ENCODE assay signal across 11 mouse cellular contexts in genomic region chr12:107547886-107548448, GRCm38 (mm10). TPM values are rescaled to one million over a fixed set of nuclear protein-coding genes. Genes with fewer than 3 reads are reported as not detected.
A peak's percentile ranks its signal among the peaks of the same experiment; 100 is the strongest.
DNase-seq lines count a peak whose midpoint lies in the region; ATAC-seq and TF ChIP-seq lines count a peak whose summit lies in the region.
"Had no signal": no experiment of that assay in that cellular context is flagged by ENCODE, and none has a peak within 500 bp of the region (broad histone marks: within the 10 kb centered on the region; RNA-seq: fewer than 3 reads in every experiment).

No protein-coding gene starts in this region.

- H3K4me1 ChIP-seq in forebrain, embryonic 16.5 days (replicated peaks; ENCODE audit: control insufficient read depth, insufficient read depth, low read length): peaks cover 3% of the 10 kb centered on the region; the same call in 1 of the 2 replicates
- H3K4me1 ChIP-seq in forebrain, embryonic 13.5 days: peaks cover 11% of the 10 kb centered on the region; the same call in 1 of the 2 replicates
- no peaks in the 10 kb centered on the region; the same call in 1 of the 2 replicates for H3K4me1 ChIP-seq in kidney, postnatal 0 days (replicated peaks; ENCODE audit: insufficient read depth, low read length)
- H3K4me1 ChIP-seq in kidney, adult 2 months (ENCODE audit: control insufficient read depth, insufficient read depth, low read length): no peaks in the 10 kb centered on the region
- peaks cover 7% of the 10 kb centered on the region; the same call in 1 of the 2 replicates for H3K4me1 ChIP-seq in embryonic facial prominence, embryonic 10.5 days
- H3K4me1 ChIP-seq in limb, embryonic 15.5 days: peaks cover 12% of the 10 kb centered on the region

- TF ChIP-seq CTCF in kidney, postnatal 0 days (IDR thresholded peaks at IDR 0.05; ENCODE audit: low read depth): no peak
- no peak for TF ChIP-seq CTCF in kidney, adult 2 months (conservative IDR thresholded peaks at IDR 0.05; ENCODE audit: insufficient read depth, insufficient read length, low read depth, low read length)

- no peak overlapping the region for H3K27ac ChIP-seq in forebrain, embryonic 16.5 days (ENCODE audit: low read length)
- H3K27ac ChIP-seq in forebrain, embryonic 13.5 days: no peak overlapping the region
- no peak overlapping the region for H3K27ac ChIP-seq in kidney, postnatal 0 days
- H3K27ac ChIP-seq in kidney, adult 2 months (ENCODE audit: insufficient read depth, low read depth, low read length): no peak overlapping the region
- H3K27ac ChIP-seq in embryonic facial prominence, embryonic 10.5 days (replicated peaks): 0 out of 2 replicates have a peak overlapping the region, but pooled peaks have one; percentile 10
- no peak overlapping the region for H3K27ac ChIP-seq in limb, embryonic 15.5 days

- H3K27me3 ChIP-seq in forebrain, embryonic 16.5 days (replicated peaks; ENCODE audit: control insufficient read depth, insufficient read depth, low read length): no peaks in the 10 kb centered on the region
- H3K27me3 ChIP-seq in forebrain, embryonic 13.5 days: no peaks in the 10 kb centered on the region
- H3K27me3 ChIP-seq in kidney, postnatal 0 days (ENCODE audit: insufficient read depth, low read length): no peaks in the 10 kb centered on the region
- H3K27me3 ChIP-seq in kidney, adult 2 months (replicated peaks; ENCODE audit: control insufficient read depth, insufficient read depth, low read length): no peaks in the 10 kb centered on the region
- H3K27me3 ChIP-seq in embryonic facial prominence, embryonic 10.5 days (replicated peaks; ENCODE audit: low read depth, poor library complexity, severe bottlenecking): no peaks in the 10 kb centered on the region
- H3K27me3 ChIP-seq in limb, embryonic 15.5 days: no peaks in the 10 kb centered on the region

- no peak overlapping the region for H3K9ac ChIP-seq in forebrain, embryonic 16.5 days (replicated peaks; ENCODE audit: low read depth, low read length)
- no peak overlapping the region for H3K9ac ChIP-seq in forebrain, embryonic 13.5 days
- no peak overlapping the region for H3K9ac ChIP-seq in kidney, postnatal 0 days (ENCODE audit: low read depth, low read length)
- no peak overlapping the region for H3K9ac ChIP-seq in limb, embryonic 15.5 days

- no peaks in the 10 kb centered on the region for H3K36me3 ChIP-seq in forebrain, embryonic 16.5 days (ENCODE audit: control insufficient read depth, insufficient read depth)
- no peaks in the 10 kb centered on the region for H3K36me3 ChIP-seq in forebrain, embryonic 13.5 days (ENCODE audit: poor library complexity, severe bottlenecking)
- no peaks in the 10 kb centered on the region for H3K36me3 ChIP-seq in kidney, postnatal 0 days (ENCODE audit: insufficient read depth, low read length)
- H3K36me3 ChIP-seq in kidney, adult 2 months (ENCODE audit: control insufficient read depth, insufficient read depth, low read length): no peaks in the 10 kb centered on the region
- H3K36me3 ChIP-seq in embryonic facial prominence, embryonic 10.5 days (replicated peaks): no peaks in the 10 kb centered on the region
- no peaks in the 10 kb centered on the region for H3K36me3 ChIP-seq in limb, embryonic 15.5 days

- WGBS in forebrain, embryonic 16.5 days: 56% methylated on average over 3 of the region's 3 CpGs
- 74% methylated on average over 3 of the region's 3 CpGs for WGBS in forebrain, embryonic 13.5 days
- WGBS in kidney, postnatal 0 days: 50% methylated on average over 3 of the region's 3 CpGs
- 53% methylated on average over 3 of the region's 3 CpGs for WGBS in kidney, adult 2 months
- whole genome bisulfite sequencing in embryonic facial prominence, embryonic 10.5 days: 88% methylated on average over 3 of the region's 3 CpGs
- WGBS in limb, embryonic 15.5 days: 37% methylated on average over 3 of the region's 3 CpGs

- H3K4me3 ChIP-seq in forebrain, embryonic 16.5 days (replicated peaks; ENCODE audit: low read length): no peak overlapping the region
- H3K4me3 ChIP-seq in forebrain, embryonic 13.5 days: no peak overlapping the region
- no peak overlapping the region for H3K4me3 ChIP-seq in kidney, postnatal 0 days (replicated peaks; ENCODE audit: low read depth, low read length)
- no peak overlapping the region for H3K4me3 ChIP-seq in kidney, adult 2 months (ENCODE audit: insufficient read depth, low read depth, low read length)
- no peak overlapping the region for H3K4me3 ChIP-seq in embryonic facial prominence, embryonic 10.5 days
- no peak overlapping the region for H3K4me3 ChIP-seq in limb, embryonic 15.5 days
- H3K4me3 ChIP-seq: erythroblast, embryonic 14.5 days had no signal

- peak; percentile 55 for ATAC-seq in forebrain, embryonic 16.5 days
- ATAC-seq in forebrain, embryonic 13.5 days: no peak
- peak; percentile 84 for ATAC-seq in kidney, postnatal 0 days (replicated peaks; ENCODE audit: low FRiP score, low read depth)
- peak; percentile 56 for ATAC-seq in limb, embryonic 15.5 days (ENCODE audit: insufficient number of reproducible peaks, low FRiP score, low TSS enrichment, low read depth)

- peak; percentile 73 for DNase-seq in kidney, postnatal 0 days (ENCODE audit: low spot score)
- no peak for DNase-seq in kidney, adult 2 months
- no peak for DNase-seq in embryonic facial prominence, embryonic 10.5 days (ENCODE audit: low spot score)
- no peak for DNase-seq in testis, postnatal 10 days (ENCODE audit: low spot score)
- DNase-seq in left cerebral cortex, adult 11 months (ENCODE audit: low spot score): no peak

- H3K9me3 ChIP-seq in forebrain, embryonic 16.5 days (ENCODE audit: control insufficient read depth, low read length): no peaks in the 10 kb centered on the region
- H3K9me3 ChIP-seq in forebrain, embryonic 13.5 days (replicated peaks): no peaks in the 10 kb centered on the region
- no peaks in the 10 kb centered on the region for H3K9me3 ChIP-seq in kidney, postnatal 0 days (replicated peaks; ENCODE audit: low read length)
- H3K9me3 ChIP-seq in embryonic facial prominence, embryonic 10.5 days: no peaks in the 10 kb centered on the region
- H3K9me3 ChIP-seq in limb, embryonic 15.5 days: no peaks in the 10 kb centered on the region

- no peak for TF ChIP-seq POLR2A in kidney, adult 2 months (IDR thresholded peaks at IDR 0.05; ENCODE audit: low read depth, low read length)

- no peak overlapping the region for H3K4me2 ChIP-seq in forebrain, embryonic 16.5 days (ENCODE audit: low read length)
- H3K4me2 ChIP-seq in forebrain, embryonic 13.5 days: no peak overlapping the region
- no peak overlapping the region for H3K4me2 ChIP-seq in kidney, postnatal 0 days (ENCODE audit: low read length)
- H3K4me2 ChIP-seq in limb, embryonic 15.5 days: no peak overlapping the region
- H3K4me2 ChIP-seq: midbrain, embryonic 11.5 days had no signal

RNA-seq across cellular contexts. Expression of gene 3110018I06Rik, which starts 59.5 kb away (rescaled TPM):
- not detected in 2 replicates for polyA plus RNA-seq in forebrain, embryonic 16.5 days (2015; fragmentation: Nextera tagmentation; extraction: Ambion mirVana)
- polyA plus RNA-seq in forebrain, embryonic 13.5 days (2015; fragmentation: Nextera tagmentation; extraction: Ambion mirVana): not detected in 2 replicates
- not detected in 2 replicates for polyA plus RNA-seq in kidney, postnatal 0 days (2015; fragmentation: Nextera tagmentation; extraction: Ambion mirVana)
- polyA plus RNA-seq in kidney, adult 2 months (2012; rRNA removed): not detected in 2 replicates
- polyA plus RNA-seq in embryonic facial prominence, embryonic 10.5 days (2016; fragmentation: Nextera tagmentation; extraction: Ambion mirVana): not detected in 2 replicates
- polyA plus RNA-seq in limb, embryonic 15.5 days (2015; fragmentation: Nextera tagmentation; extraction: Ambion mirVana): not detected in 2 replicates
- polyA plus RNA-seq: erythroblast, embryonic 14.5 days; midbrain, embryonic 11.5 days; thymus, postnatal 0 days had no signal
